8 mouse cellular contexts compared by ENCODE assay signal in the genomic region with DNA sequence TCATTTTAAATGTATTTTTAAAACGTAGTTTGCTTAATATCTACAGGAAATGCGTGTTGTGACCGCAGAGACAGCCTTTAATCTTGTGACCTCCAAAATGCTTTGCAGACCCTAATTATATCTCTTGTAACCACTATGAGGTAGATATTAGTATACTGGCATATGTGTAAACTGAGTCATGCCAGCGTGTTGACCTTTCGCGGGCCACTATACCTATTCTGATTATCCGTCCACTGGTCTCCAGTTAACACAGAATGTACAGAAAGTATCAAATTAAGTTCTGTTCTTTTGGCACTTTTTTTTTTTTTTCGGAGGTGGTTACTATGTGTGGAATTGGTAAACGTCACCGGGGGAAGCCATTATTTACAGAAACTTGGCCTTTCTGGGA. TPM values are rescaled to one million over a fixed set of nuclear protein-coding genes. Genes with fewer than 3 reads are reported as not detected.
A peak's percentile ranks its signal among the peaks of the same experiment; 100 is the strongest.
DNase-seq lines count a peak whose midpoint lies in the region; ATAC-seq and TF ChIP-seq lines count a peak whose summit lies in the region.

No protein-coding gene starts in this region.

- H3K4me1 ChIP-seq in cerebellum, adult 2 months (ENCODE audit: control insufficient read depth, insufficient read depth, low read length) = no peaks in the 10 kb centered on the region
- H3K4me1 ChIP-seq in forebrain, embryonic 15.5 days = peaks cover 20% of the 10 kb centered on the region
- peaks cover 49% of the 10 kb centered on the region for H3K4me1 ChIP-seq in liver, embryonic 15.5 days (replicated peaks)

- TF ChIP-seq CTCF in cerebellum, adult 2 months (IDR thresholded peaks at IDR 0.05; ENCODE audit: borderline replicate concordance, insufficient read depth, low read depth, low read length) = no peak

- H3K9ac ChIP-seq in forebrain, embryonic 15.5 days (replicated peaks) = peak overlapping the region; percentile 96
- peak overlapping the region; percentile 85 for H3K9ac ChIP-seq in liver, embryonic 15.5 days

- WGBS in cerebellum, adult 2 months = 11% methylated on average over 10 of the region's 10 CpGs
- 20% methylated on average over 10 of the region's 10 CpGs for WGBS in forebrain, embryonic 15.5 days
- WGBS in liver, embryonic 15.5 days (ENCODE audit: insufficient replicate concordance) = 6% methylated on average over 10 of the region's 10 CpGs

- H3K27me3 ChIP-seq in cerebellum, adult 2 months (ENCODE audit: control insufficient read depth, insufficient read depth, low read length) = no peaks in the 10 kb centered on the region
- no peaks in the 10 kb centered on the region for H3K27me3 ChIP-seq in forebrain, embryonic 15.5 days
- no peaks in the 10 kb centered on the region for H3K27me3 ChIP-seq in liver, embryonic 15.5 days

- TF ChIP-seq POLR2A in cerebellum, adult 2 months (IDR thresholded peaks at IDR 0.05; ENCODE audit: borderline replicate concordance, insufficient read depth, low read length) = no peak

- H3K9me3 ChIP-seq in forebrain, embryonic 15.5 days = no peaks in the 10 kb centered on the region
- no peaks in the 10 kb centered on the region for H3K9me3 ChIP-seq in liver, embryonic 15.5 days (replicated peaks)

- peak overlapping the region; percentile 92 for H3K4me3 ChIP-seq in cerebellum, adult 2 months (replicated peaks; ENCODE audit: insufficient read depth, low read depth, low read length)
- H3K4me3 ChIP-seq in forebrain, embryonic 15.5 days = peak overlapping the region; percentile 81
- H3K4me3 ChIP-seq in liver, embryonic 15.5 days (replicated peaks) = peak overlapping the region; percentile 76

- H3K27ac ChIP-seq in cerebellum, adult 2 months (ENCODE audit: insufficient read depth, low read length) = no peak overlapping the region
- H3K27ac ChIP-seq in forebrain, embryonic 15.5 days (replicated peaks) = no peak overlapping the region
- H3K27ac ChIP-seq in liver, embryonic 15.5 days (replicated peaks) = peak overlapping the region; percentile 88

- no peak for DNase-seq in cerebellum, adult 2 months
- no peak for DNase-seq in cerebellum, postnatal 14 days
- peak; percentile 48 for DNase-seq in CD4-positive helper T cell, adult 2 months (ENCODE audit: low read depth, low spot score)
- no peak for DNase-seq in adrenal gland, postnatal 25 days
- no peak for DNase-seq in cerebellum, adult 18-20 months
- no peak for DNase-seq in urinary bladder, postnatal 36 days (ENCODE audit: low spot score in 2 of 2)

- peak overlapping the region; percentile 65 for H3K4me2 ChIP-seq in forebrain, embryonic 15.5 days (replicated peaks)
- peak overlapping the region; percentile 77 for H3K4me2 ChIP-seq in liver, embryonic 15.5 days

- H3K36me3 ChIP-seq in forebrain, embryonic 15.5 days = 0 out of 2 replicates have a peak, but pooled peaks cover 1% of the 10 kb centered on the region
- no peaks in the 10 kb centered on the region for H3K36me3 ChIP-seq in liver, embryonic 15.5 days (replicated peaks)

- ATAC-seq in forebrain, embryonic 15.5 days (replicated peaks) = no peak
- no peak for ATAC-seq in liver, embryonic 15.5 days (ENCODE audit: insufficient read depth)

RNA-seq across cellular contexts. Expression of gene Gtf2b, which starts 0.9 kb away (rescaled TPM):
- polyA plus RNA-seq in cerebellum, adult 2 months (2012; rRNA removed) = 46.8 and 47.9 TPM in 2 replicates
- 91.7 and 93.1 TPM in 2 replicates for polyA plus RNA-seq in forebrain, embryonic 15.5 days (2015; fragmentation: Nextera tagmentation; extraction: Ambion mirVana)
- polyA plus RNA-seq in liver, embryonic 15.5 days (2015; fragmentation: Nextera tagmentation; extraction: Ambion mirVana) = 42.6 and 46.4 TPM in 2 replicates
- 64.5 and 64.6 TPM in 2 replicates for total RNA-seq in adrenal gland, postnatal 25 days (2021)
